Mouse (Mus musculus) forebrain, embryonic 14.5 days (tissue): ENCODE results near the gene Ppp1r13l. TPM values are rescaled to one million over a fixed set of nuclear protein-coding genes. Genes with fewer than 3 reads are reported as not detected.

Experiments
- ATAC-seq: fragments of 200-750 bp; cut with Nextera tagmentation; 2 replicates; pipeline ENCODE4 v1.8.0; 2017; ENCODE audit warnings: mild to moderate bottlenecking, moderate library complexity
- DNase-seq: peaks from one replicate; pipeline ENCODE4 v3.0.0-alpha.2; 2015; ENCODE audit warnings: low spot score
- H3K27ac ChIP-seq: fragments of 300-500 bp; sonication (generic); 2 replicates; pipeline ENCODE4 v1.5.1; 2014; ENCODE audit warnings: low read depth, mild to moderate bottlenecking, control low read depth, low read length, moderate library complexity
- H3K27me3 ChIP-seq: fragments of 300-500 bp; sonication (generic); replicated peaks from 2 replicates; pipeline ENCODE4 v1.6.1; 2014; ENCODE audit warnings: low read length, control low read depth, mixed read lengths; ENCODE audit not compliant: control insufficient read depth, insufficient read depth
- H3K36me3 ChIP-seq: fragments of 300-500 bp; sonication (generic); 2 replicates; pipeline ENCODE4 v1.6.1; 2014; ENCODE audit warnings: low read length, control low read depth; ENCODE audit not compliant: control insufficient read depth, insufficient read depth
- H3K4me1 ChIP-seq: fragments of 300-500 bp; sonication (generic); 2 replicates; pipeline ENCODE4 v1.6.1; 2014; ENCODE audit warnings: antibody characterized with exemption, low read length, control low read depth; ENCODE audit not compliant: control insufficient read depth, insufficient read depth
- H3K4me2 ChIP-seq: fragments of 300-500 bp; sonication (generic); 2 replicates; pipeline ENCODE4 v1.6.1; 2014; ENCODE audit warnings: mild to moderate bottlenecking, control low read depth, low read length
- H3K4me3 ChIP-seq: fragments of 300-500 bp; sonication (generic); 2 replicates; pipeline ENCODE4 v1.5.1; 2014; ENCODE audit warnings: low read depth, low read length, control low read depth
- H3K9ac ChIP-seq: fragments of 300-500 bp; sonication (generic); 2 replicates; pipeline ENCODE4 v1.6.1; 2014; ENCODE audit warnings: mild to moderate bottlenecking, low read length, control low read depth, moderate library complexity
- H3K9me3 ChIP-seq: fragments of 300-500 bp; sonication (generic); replicated peaks from 2 replicates; pipeline ENCODE4 v1.6.1; 2016; ENCODE audit warnings: low read length, control low read depth, mixed read lengths; ENCODE audit not compliant: control insufficient read depth
- WGBS: fragments of 180-500 bp; shearing (Covaris S2); extraction: QIAGEN DNeasy Blood & Tissue Kit; methylation state at CpG from one replicate; pipeline ENCODE4 v1.1.7; 2014; 5-methylcytosine and 5-hydroxymethylcytosine counted together
- polyA plus RNA-seq: library from polyadenylated mRNA; unstranded; fragments of >200 nt; fragmentation: Nextera tagmentation; extraction: Ambion mirVana; gene quantifications from 2 replicates; pipeline ENCODE4 v1.2.1, GENCODE M21; 2014

Gene Ppp1r13l
- polyA plus RNA-seq, 1 experiment from 2014 or later = 1.3 TPM

DNA sequence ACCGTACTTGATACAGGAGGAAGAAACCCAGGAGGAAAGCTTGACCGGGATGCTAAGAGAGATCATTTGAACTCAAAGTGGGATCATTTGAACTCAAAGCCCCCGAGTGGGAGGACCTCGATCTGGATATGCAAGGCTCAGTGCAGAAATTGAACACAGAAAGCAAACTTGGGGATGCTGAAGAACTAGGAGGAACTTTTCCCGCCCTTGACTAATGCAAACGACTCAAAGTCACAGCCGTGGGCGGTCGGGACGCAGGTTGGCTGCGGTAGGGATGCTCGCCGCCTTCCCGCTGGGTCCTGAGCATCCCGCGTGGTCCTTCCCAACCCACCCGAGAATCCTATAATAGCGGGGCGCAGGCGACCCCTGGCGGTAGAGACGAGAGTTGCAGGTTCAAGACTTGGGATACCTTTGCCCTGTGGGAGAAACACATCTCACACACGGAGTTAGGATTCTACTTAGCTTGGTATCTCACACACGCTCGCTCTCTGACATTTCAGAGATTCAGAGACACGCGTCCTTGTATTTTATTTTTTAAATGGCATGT is 17.0 kb upstream of the Ppp1r13l start:
- Histone ChIP-seq H3K4me3 (peak overlapping the region; percentile 43), H3K27ac (no peak overlapping the region), H3K4me1 (peaks cover 24% of the 10 kb centered on the region), H3K9ac (peak overlapping the region; percentile 67), H3K27me3 (0 out of 2 replicates have a peak, but pooled peaks cover 3% of the 10 kb centered on the region), H3K4me2 (peak overlapping the region; percentile 89), H3K9me3 (no peaks in the 10 kb centered on the region), H3K36me3 (no peaks in the 10 kb centered on the region)
- DNase-seq (peak; percentile 89), ATAC-seq (peak; percentile 11; the same call in 1 of the 2 replicates)
- WGBS = under 1% methylated on average over 27 of the region's 27 CpGs

DNA sequence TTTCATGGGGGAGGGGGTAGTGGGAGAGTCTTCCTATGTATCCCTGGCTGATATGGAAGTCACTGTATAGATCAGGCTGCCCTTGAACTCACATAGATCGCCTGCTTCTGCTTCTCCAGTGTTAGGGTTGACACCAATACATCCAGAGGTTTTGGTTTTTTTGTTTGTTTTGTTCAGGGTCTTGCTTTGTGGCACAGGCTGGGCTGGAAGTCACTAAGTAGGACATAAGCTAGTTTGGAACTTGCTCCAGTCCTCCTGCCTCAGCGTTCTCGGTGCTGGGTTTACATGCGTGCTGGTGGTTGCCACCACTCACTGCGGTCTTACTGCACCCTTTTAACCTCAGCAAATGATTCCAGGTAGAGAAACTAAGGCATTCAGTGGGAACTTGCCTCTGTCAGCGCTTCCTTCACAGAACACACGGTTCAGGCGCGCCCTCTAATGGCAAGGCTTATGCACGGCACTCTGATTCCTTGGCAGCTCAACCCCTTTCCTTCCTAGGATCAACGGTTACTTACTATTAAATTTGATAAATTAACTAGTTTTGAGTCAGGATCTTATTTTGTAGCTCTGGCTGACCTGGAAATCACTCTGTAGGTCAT is 16.2 kb upstream of the Ppp1r13l start:
- peaks cover 24% of the 10 kb centered on the region for H3K4me1 ChIP-seq
- no peak overlapping the region for H3K9ac ChIP-seq
- H3K27me3 ChIP-seq = 0 out of 2 replicates have a peak, but pooled peaks cover 3% of the 10 kb centered on the region
- H3K9me3 ChIP-seq = no peaks in the 10 kb centered on the region
- H3K4me3 ChIP-seq = no peak overlapping the region
- DNase-seq = peak; percentile 85
- H3K36me3 ChIP-seq = peaks cover 4% of the 10 kb centered on the region
- peak overlapping the region; percentile 89; the same call in 1 of the 2 replicates for H3K4me2 ChIP-seq
- WGBS = under 1% methylated on average over 11 of the region's 11 CpGs
- no peak for ATAC-seq
- H3K27ac ChIP-seq = no peak overlapping the region

- H3K9me3 ChIP-seq = no peaks in the 10 kb centered on the region
- peak within 1 kb of the TSS; percentile 53 for H3K4me3 ChIP-seq
- peaks cover 14% of the 10 kb centered on the region for H3K36me3 ChIP-seq
- peaks cover 24% of the 10 kb centered on the region for H3K4me1 ChIP-seq
- H3K4me2 ChIP-seq = peak within 1 kb of the TSS; percentile 83
- DNase-seq (no peak), ATAC-seq (peak; percentile 15)
- 29% methylated on average over 12 of the region's 12 CpGs for WGBS
- H3K9ac ChIP-seq = peak within 1 kb of the TSS; percentile 71
- peak within 1 kb of the TSS; percentile 79 for H3K27ac ChIP-seq
- 0 out of 2 replicates have a peak, but pooled peaks cover 3% of the 10 kb centered on the region for H3K27me3 ChIP-seq
These were observed 15.2 kb upstream of the Ppp1r13l start, which contains the start of gene Ercc1 for GRCm38 (mm10) chr7:19344237-19344847. Ercc1 (plus strand) TSS chr7:19344778.

DNA sequence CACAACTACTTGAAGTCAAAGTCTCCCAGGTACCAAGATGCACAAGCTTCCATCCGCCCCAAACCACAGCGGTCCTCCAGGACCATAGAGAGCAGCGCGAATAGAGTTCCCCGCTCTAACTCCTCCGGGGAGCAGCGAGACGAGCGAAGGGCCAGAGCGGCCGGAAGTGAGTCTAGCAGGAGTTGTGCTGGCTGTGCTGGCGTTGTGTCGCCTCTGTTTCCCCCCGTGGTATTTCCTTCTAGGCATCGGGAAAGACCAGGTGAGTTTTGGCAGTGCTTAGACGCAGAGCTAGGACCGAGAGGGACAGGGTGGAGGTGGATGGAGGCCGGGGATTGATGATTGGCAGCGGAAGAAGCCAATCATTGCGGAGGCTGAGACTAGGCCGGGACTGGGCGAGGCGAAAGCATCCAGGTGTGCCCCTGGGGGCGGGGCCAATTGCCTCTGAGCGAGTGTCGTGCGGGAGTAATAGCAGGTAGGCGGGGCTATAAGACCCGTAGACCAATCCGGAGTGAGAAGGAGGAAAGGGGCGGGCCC is 14.5 kb upstream of the Ppp1r13l start:
- Histone ChIP-seq H3K27me3 (0 out of 2 replicates have a peak, but pooled peaks cover 3% of the 10 kb centered on the region), H3K36me3 (peaks cover 20% of the 10 kb centered on the region), H3K9ac (peak overlapping the region; percentile 71), H3K4me2 (peak overlapping the region; percentile 83), H3K27ac (peak overlapping the region; percentile 79), H3K4me1 (peaks cover 24% of the 10 kb centered on the region), H3K4me3 (peak overlapping the region; percentile 53), H3K9me3 (no peaks in the 10 kb centered on the region)
- ATAC-seq = peak; percentile 96
- peak; percentile 98 for DNase-seq
- WGBS = under 1% methylated on average over 31 of the region's 31 CpGs

DNA sequence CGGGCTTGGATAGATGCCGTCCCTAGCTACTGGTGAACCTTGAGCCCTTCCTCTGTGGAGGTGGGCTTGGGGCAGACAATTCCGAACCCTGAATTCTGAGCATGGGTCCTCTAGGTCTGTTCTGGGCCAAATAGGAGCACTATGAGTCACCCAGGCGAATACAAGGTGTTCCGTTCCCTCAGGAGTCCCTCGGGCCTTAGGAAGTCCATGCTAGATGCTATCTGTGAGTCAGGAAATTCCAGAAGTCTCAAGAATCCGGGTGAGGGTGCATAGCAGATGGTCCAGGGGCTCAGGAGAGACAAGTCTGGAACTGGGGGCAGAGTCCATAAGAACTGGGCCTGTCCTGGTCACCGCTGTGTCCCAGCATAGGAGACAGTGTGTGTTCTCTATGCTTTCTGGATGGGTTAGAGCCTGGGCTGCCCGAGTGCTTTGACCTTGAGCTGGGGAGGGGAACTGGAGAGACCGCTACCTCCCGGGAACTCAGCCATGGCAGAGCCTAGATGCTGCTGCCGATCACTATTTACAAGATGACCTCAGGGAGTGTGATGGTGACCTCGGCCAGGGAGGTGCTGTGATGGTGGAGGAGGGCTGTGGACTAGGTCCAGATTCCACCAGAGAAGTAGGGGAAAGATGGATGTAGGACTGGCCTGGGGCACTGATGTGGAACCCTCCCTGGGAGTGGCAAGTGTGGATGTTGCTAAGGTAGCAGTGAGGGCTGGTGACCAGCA is 10.2 kb upstream of the Ppp1r13l start:
- Histone ChIP-seq H3K9me3 (no peaks in the 10 kb centered on the region), H3K27me3 (no peaks in the 10 kb centered on the region), H3K9ac (no peak overlapping the region), H3K27ac (no peak overlapping the region), H3K4me2 (no peak overlapping the region), H3K4me3 (no peak overlapping the region), H3K36me3 (peaks cover 55% of the 10 kb centered on the region), H3K4me1 (peaks cover 10% of the 10 kb centered on the region)
- no peak for ATAC-seq
- DNase-seq = no peak
- whole genome bisulfite sequencing = 90% methylated on average over 13 of the region's 13 CpGs

DNA sequence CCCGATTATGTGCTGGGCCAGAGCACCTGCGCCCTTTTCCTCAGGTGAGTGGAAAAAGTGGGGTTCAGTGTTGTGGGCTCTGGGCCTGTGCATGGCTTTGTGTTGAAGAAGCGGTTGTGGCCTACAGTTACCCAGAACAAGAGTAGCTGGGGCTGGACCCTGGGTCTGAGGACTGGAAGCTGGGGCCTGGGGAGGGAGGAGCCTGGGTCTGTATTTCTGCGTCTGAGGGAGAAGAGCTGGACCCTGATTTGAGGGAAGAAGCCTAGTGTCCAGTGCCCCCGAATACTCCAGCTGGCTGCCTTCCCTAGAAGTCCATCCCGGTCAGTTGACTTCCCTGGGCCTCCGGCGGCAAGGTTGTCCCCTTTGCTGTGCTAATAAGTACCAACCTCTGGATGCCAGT is 9.3 kb upstream of the Ppp1r13l start:
- H3K4me1 ChIP-seq = peaks cover 7% of the 10 kb centered on the region
- H3K4me3 ChIP-seq = no peak overlapping the region
- no peaks in the 10 kb centered on the region for H3K27me3 ChIP-seq
- H3K4me2 ChIP-seq = no peak overlapping the region
- H3K36me3 ChIP-seq = peaks cover 63% of the 10 kb centered on the region
- no peaks in the 10 kb centered on the region for H3K9me3 ChIP-seq
- no peak for DNase-seq
- no peak for ATAC-seq
- 91% methylated on average over 8 of the region's 8 CpGs for WGBS
- H3K9ac ChIP-seq = no peak overlapping the region
- no peak overlapping the region for H3K27ac ChIP-seq

- no peaks in the 10 kb centered on the region for H3K27me3 ChIP-seq
- H3K9me3 ChIP-seq = no peaks in the 10 kb centered on the region
- DNase-seq (no peak), ATAC-seq (no peak)
- peaks cover 57% of the 10 kb centered on the region for H3K36me3 ChIP-seq
- 0 out of 2 replicates have a peak, but pooled peaks cover 2% of the 10 kb centered on the region for H3K4me1 ChIP-seq
- H3K4me3 ChIP-seq = no peak overlapping the region
- no peak overlapping the region for H3K9ac ChIP-seq
- 84% methylated on average over 5 of the region's 5 CpGs for WGBS
- no peak overlapping the region for H3K27ac ChIP-seq
- H3K4me2 ChIP-seq = no peak overlapping the region
These were observed 4.6 kb upstream of the Ppp1r13l start for GRCm38 (mm10) chr7:19354991-19355390.

- no peak overlapping the region for H3K4me2 ChIP-seq
- DNase-seq = no peak
- no peak for ATAC-seq
- no peak overlapping the region for H3K4me3 ChIP-seq
- H3K4me1 ChIP-seq = peaks cover 6% of the 10 kb centered on the region; the same call in 1 of the 2 replicates
- H3K9me3 ChIP-seq = no peaks in the 10 kb centered on the region
- H3K36me3 ChIP-seq = peaks cover 47% of the 10 kb centered on the region
- H3K27ac ChIP-seq = no peak overlapping the region
- H3K9ac ChIP-seq = no peak overlapping the region
- 87% methylated on average over 10 of the region's 10 CpGs for WGBS
- no peaks in the 10 kb centered on the region for H3K27me3 ChIP-seq
These were observed 3.2 kb upstream of the Ppp1r13l start for GRCm38 (mm10) chr7:19356311-19356710.
